Mouse (Mus musculus) 416B (cell line): ENCODE results near the gene Pex3.
"Not testable (repeated sequence)": the region's sequence is repeated elsewhere in the genome, so short reads cannot be mapped to it uniquely, and the experiment has no call there.

ENCODE experiments used
- DNase-seq: peaks from one replicate; pipeline ENCODE4 v3.0.0; 2011; ENCODE audit warnings: low read depth

The Pex3 gene

DNA sequence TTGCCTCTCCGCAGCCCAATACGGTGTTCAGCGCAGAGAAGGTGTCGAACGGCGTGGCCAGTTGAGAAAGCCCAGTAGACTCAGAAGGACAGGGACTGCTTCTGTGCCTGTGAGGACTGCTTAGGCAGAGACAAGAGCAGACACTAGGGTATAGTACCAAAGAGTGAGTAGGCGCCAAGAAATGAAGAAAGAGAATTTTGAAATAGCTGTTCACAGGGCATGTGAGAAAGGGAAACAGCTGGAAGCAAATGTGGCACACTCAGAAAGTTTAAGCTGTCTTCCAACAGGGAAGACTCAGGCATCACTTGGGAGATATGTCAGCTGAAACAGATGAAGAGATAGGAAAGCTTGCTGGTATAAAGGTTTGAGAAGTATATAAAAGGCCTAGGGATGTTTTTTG, 16.2 kb downstream of the Pex3 start:
- DNase-seq: no peak

DNA sequence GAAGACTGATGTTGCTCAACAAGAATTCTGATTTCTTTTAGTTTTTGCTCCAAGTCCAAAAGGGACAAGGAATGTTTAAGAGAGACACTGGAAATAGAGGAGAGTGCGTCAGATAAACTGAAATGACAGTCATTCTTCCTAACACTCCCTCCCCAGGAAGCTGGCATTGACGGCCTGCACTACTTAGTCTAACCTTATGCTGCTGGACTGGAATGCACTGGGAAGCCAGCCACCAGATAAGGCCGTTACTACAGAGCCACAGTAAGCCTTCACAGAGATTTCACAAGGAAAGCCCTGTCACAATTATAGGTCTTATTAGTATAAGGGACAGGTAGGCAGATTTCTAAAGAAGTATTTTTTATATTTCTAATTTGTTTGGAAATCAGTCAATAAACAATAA, 18.2 kb downstream of the Pex3 start:
- no peak for DNase-seq

GRCm38 (mm10) chr10:13528155-13528554, 24.8 kb downstream of the Pex3 start:
- DNase-seq: no peak

DNA sequence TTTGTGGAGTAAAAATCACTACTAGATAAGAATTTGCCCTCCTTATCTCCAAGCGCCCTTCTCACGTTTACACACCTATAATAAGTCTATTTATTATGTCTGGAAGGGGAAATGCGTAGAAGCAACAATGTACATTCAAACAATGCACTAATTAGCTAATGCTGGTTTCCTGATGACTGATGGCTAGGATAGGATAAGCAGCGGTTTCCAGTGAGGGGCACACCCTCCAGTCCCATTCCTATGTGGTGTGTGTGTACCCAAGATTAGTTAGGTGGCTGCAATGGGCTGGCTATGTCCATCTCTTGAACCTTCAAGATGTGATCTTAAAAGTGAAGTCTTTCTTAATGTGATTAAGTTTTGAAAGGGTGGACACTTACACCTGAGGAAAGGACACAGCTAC, 31.1 kb downstream of the Pex3 start:
- DNase-seq: no peak

DNA sequence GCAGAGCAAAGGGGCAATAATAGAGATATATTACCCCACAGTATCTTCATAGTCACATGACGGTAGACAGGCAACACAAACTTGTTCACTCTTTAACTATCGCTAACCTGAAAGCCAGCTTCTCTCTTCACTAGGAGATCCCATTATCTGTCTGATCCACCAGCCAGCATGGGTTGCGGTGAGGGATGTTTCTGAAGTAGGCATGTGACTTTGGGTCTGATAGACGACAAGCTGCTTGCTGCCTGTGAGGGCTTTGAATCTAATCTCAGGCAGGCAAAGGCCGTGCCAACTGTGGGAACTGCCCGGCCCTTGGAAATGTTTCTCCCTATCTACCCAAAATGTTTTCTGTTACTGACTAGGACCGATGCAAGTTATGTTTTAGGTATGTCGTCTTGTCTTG, 50.6 kb downstream of the Pex3 start:
- DNase-seq: no peak

DNA sequence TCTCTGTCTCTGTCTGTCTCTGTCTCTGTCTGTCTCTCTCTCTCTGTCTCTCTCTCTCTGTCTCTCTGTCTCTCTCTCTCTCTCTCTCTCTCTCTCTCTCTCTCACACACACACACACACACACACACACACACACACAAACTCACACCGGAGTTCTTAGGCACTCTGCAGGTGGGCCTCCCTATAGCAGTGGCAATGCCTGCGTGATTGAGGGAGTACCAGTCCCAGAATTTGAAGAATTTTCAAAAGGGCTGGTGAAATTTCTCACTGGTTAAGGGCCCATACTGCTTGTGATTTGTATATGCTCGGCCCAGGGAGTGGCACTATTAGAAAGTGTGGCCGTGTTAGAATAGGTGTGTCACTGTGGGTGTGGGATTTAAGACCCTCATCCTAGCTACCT, 51.4 kb downstream of the Pex3 start:
- DNase-seq: not testable (repeated sequence)

- peak; percentile 92 for DNase-seq
Observed at GRCm38 (mm10) chr10:13500938-13501496, 51.9 kb downstream of the Pex3 start.

DNA sequence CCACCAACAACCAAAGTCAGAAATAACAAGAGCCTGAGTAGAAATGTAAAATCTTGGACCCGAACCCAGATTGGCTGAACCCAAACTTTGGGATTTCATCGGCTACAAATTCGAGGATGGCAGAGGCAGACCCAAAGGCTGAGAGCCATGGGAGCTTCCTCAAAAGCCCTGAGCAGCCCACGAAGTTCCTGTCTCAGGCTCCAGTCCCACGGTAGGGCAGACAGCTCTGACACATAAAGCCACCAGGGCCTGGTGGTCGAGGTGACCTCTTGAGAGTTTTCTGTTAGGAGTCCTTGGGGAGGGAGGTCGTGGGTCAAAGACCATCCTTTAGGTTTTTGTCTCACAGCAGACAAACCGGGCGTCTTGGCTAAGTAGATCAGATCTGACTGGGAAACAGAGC, 52.5 kb downstream of the Pex3 start:
- no peak for DNase-seq

DNA sequence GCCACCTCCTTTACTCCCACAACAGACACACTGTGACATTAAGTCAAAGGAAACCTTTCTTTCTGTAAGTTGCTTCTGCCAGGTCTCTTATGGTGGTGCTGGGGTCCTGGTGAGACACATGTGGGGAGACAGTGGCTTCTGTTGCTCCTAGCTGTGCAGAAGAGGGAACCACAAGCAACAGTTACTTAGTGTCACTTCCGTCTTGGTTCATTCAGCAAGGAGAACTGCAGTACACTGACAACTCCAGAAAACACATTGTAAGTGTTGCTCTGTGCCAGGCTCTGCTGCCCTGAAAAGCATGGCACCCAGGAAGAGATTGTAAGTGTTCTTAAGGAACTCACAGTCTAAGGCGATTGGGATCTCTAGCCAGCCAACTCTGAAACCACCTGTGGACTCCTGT, 53.6 kb downstream of the Pex3 start, which contains the start of gene Fuca2:
Gene Fuca2 (plus strand): TSS at position 210 of the 400 bp plus-strand sequence.
- peak; percentile 12 for DNase-seq

GRCm38 (mm10) chr10:13496315-13496714, 56.6 kb downstream of the Pex3 start:
- no peak for DNase-seq

DNA sequence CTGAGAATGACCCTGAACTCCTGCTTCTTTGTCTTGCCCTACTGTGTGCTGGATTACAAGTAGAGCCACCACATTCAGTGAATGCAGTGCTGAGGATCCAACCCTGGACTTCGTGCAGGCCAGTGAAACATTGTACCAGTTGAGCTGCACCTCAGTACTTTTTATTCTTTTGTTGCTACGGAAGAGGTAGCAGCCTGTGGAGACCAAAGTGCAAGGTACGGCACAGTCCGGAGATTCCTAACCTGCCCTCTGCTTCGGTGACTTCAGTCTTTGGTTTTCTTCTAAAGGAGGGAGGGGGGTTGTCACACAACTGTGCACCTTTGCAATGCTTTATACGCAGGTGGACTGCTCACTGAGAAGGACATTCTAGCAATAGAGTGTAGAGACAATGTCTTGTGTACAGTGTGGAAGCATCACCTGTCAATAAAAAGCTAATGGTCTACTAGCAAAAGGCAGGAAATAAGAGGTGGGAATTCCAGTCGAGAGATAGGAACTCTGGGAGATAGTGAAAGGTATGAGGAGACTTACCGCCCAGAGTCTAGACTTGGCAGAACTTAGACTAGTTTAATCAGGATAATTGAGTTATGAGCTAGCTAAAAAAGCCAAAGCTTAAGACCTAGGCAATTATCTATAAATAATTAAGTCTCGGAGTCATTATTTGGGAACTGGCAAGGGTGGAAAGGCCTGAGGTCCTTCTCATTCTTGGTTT, 58.8 kb downstream of the Pex3 start:
- DNase-seq: no peak

GRCm38 (mm10) chr10:13489671-13490070, 63.3 kb downstream of the Pex3 start:
- no peak for DNase-seq

GRCm38 (mm10) chr10:13485958-13486357, 67.0 kb downstream of the Pex3 start:
- no peak for DNase-seq

GRCm38 (mm10) chr10:13479341-13479740, 73.6 kb downstream of the Pex3 start:
- DNase-seq: no peak

DNA sequence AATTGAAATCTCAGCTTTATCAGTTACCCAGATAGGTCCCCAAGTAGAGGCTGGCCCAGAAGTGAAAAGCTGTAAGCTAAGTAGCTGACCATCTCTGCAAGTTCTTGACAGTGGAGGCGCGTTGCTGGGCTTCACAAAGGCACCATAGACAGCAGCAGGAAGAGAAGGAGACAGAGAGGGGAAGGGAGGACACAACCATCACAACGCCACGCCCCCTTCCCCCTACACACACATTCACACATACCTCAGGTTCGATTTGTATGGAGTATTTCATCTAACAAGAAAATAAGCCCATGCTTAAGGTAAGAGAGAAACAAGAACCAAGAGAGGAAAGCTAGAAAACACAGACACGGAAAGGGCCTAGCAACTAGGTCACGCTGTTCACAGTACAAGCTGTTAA, 77.8 kb downstream of the Pex3 start:
- DNase-seq: no peak

GRCm38 (mm10) chr10:13474568-13474955, 78.4 kb downstream of the Pex3 start:
- no peak for DNase-seq
